Mouse (Mus musculus) large intestine, adult 2 months (tissue): ENCODE data around the gene Gramd1b. TPM values are rescaled to one million over a fixed set of nuclear protein-coding genes. Genes with fewer than 3 reads are reported as not detected.
"Not testable (repeated sequence)": the region's sequence is repeated elsewhere in the genome, so short reads cannot be mapped to it uniquely, and the experiment has no call there.

Experiments
- DNase-seq: peaks from one replicate; pipeline ENCODE4 v3.0.0-alpha.2; 2012; ENCODE audit warnings: low read depth, low spot score
- WGBS: fragments of 180-500 bp; shearing (Covaris S2); methylation state at CpG from one replicate; pipeline ENCODE4 v1.1.7; 2018; 5-methylcytosine and 5-hydroxymethylcytosine counted together
- polyA plus RNA-seq: library from polyadenylated mRNA; depleted of rRNA; stranded (reverse); fragments of >200 nt; gene quantifications from 2 replicates; pipeline ENCODE4 v1.2.3, GENCODE M21; 2012

Gramd1b gene
- polyA plus RNA-seq, 1 experiment, result 26.9 TPM

DNA sequence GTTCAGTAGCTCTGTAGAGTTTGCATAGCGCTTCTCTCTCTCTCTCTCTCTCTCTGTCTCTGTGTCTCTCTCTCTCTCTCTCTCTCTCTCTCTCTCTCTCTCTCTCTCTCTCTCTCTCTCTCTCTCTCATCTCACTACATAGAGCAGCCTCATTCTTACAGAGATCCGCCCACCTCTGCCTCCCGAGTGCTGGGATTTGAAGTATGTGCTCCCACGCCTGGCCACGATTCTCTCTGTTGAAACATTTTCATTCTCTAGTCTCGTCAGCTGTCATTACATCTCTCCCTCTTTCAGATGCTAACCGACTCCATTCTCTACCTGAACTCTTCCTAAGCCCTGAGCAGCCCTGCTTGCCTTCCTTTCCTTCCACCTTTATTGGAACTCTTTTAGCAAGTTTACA, 9.0 kb downstream of the Gramd1b start:
- 82% methylated on average over 7 of the region's 7 CpGs for WGBS
- DNase-seq, result no peak

DNA sequence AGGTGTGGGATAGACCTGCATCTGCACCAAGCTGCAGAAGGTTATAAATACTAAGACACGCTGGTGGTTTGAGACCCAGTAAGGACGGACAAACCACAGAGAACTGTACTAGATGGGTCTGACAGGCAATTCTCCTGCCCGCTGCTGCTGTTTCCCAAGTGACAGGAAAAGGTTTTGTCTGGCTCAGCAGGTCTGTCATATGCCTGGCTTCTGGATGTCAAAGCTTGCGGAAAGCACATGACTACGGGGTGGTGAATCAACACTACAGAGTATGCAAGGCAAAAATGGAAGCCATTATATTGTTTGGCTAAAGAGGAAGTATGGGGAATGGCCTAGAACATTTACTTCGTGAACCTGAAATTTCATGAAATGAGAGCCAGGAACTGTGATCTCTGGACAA, 10.1 kb downstream of the Gramd1b start:
- WGBS, result 86% methylated on average over 6 of the region's 6 CpGs
- no peak for DNase-seq

- DNase-seq, result no peak
- WGBS, result 73% methylated on average over 3 of the region's 3 CpGs
These were observed 11.9 kb downstream of the Gramd1b start for GRCm38 (mm10) chr9:40519294-40519693.

DNA sequence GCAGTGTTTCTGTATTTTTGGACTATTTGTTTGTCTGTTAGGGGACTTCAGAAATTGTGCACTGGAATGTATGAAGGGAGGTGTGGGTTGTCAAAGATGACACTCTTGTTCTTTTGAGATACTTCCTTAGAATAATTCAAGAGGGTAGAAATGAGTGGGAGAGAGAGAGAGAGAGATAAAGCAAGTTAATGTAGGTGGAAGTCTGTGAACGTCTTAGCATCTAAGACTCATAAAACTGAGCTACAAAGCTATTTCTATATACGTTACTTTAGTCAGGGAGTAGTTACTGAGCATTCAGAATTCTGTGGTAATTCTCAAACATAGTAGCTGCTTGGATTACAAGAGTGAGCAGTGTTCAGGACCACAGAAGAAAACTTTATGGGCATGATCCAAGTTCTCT, 19.2 kb downstream of the Gramd1b start:
- no peak for DNase-seq
- WGBS, result 40% methylated on average over 2 of the region's 2 CpGs

DNA sequence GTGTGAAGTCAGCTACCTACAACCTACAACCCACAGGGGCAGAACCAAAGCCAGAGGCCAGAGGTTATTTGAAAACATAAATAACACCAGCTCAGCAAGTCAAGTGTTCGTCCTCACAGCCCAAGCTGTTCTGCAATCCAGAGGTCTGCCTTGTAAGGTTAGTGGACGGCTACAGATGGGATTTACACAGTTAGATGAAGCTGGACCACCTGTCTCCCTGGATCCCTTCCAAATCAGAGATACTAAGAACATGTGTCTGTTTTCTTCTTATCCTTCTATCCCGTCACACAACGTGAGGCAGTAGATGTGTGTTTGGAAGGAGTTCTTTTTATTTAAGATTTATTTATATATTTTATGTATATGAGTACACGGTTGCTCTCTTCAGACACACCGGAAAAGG, 21.7 kb downstream of the Gramd1b start:
- DNase-seq, result no peak
- 65% methylated on average over 6 of the region's 6 CpGs for WGBS

- 72% methylated on average over 3 of the region's 3 CpGs for WGBS
- DNase-seq, result no peak
These were observed 24.6 kb downstream of the Gramd1b start for GRCm38 (mm10) chr9:40506576-40506975.

DNA sequence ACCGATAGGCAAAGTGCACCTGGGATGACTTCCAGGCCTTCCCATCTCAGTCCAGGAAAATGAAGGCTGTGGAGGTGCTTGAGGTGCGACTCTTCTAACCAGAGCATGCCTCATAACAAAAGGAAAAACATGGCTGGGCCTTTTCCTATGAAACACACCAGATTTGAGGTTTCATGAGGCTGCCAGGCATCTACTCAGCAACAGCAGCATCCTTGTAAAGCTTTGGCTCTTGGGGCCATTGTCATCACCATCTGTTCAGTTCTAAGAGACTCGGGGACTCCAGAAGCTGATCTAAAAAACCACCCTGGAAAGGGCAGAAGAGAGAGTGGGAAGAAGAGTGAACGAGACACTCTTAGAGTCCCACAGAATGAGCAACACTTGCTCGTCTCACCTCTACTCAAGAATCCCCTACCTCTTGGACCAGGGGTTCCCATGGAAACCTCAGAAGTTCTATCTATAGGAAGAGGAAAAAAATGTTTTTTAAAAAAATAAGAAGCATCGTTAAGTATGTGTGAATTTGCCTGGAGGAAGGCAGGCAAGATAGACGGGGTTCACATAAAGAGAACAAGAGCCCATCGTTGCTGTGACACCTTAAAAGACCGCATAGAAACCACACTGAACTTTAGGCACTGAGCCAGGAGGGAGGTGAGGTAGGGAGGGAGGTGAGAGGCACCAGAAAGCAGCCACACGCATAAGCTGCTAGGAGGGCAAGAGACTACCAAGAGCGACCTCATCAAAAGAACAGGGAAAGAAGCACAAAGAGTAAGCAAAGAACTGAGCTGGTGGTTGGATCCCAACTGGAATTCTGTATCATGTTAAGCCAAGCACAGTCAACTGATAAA, 25.5 kb downstream of the Gramd1b start:
- WGBS, result 70% methylated on average over 11 of the region's 11 CpGs
- DNase-seq, result no peak

DNA sequence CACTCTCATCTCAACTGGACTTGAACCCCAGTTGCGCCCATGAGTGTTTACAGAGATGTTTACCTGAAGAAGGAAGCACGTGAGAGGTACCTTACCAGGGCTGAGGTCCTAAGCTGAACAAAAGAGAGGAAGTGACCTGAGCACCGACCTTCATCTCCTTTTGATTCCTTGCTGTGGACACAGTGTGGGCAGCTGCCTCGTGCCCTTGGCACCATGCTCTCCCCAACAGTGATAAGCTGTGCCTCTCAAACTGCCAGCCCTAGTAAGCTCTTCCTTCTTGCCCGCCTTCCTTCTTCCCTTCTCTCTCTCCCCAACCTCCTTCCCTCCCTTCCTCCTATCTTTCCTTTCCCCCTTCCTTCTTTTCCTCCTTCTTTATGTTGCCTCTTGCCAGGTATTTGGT, 26.3 kb downstream of the Gramd1b start:
- 72% methylated on average over 5 of the region's 5 CpGs for WGBS

GRCm38 (mm10) chr9:40500691-40501090, 30.5 kb downstream of the Gramd1b start:
- no peak for DNase-seq

More for the DNA sequence above, 26.3 kb downstream of the Gramd1b start:
- no peak for DNase-seq

DNA sequence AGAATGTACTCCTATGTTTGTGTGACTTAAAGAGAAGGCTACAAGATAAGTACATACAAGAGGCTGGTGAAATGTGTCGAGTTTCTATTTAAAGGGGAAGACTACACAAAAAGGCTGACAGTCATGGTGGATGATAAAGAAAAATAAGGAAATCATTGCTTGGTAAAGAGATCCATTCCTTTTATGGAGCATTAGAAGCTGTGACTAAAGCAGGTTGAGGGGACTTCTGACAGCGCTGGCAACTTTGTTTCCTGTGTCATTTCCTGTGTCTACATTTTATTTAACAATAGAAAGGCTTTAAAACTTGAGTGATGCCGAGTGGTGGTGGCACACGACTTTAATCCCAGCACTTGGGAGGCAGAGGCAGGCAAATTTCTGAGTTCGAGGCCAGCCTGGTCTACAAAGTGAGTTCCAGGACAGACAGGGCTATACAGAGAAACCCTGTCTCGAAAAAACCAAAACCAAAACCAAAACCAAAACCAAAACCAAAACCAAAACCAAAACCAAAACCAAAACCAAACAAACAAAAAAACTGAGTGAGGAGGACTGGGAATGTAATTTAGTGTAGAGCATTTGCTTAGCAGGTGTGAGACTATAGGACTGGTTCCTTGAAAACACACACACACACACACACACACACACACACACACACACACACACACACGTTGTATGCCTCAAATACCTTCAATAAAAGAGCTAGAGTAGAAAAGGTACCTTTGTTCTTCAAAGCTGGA, 48.7 kb downstream of the Gramd1b start:
- DNase-seq, result not testable (repeated sequence)
- 60% methylated on average over 7 of the region's 7 CpGs for WGBS

DNA sequence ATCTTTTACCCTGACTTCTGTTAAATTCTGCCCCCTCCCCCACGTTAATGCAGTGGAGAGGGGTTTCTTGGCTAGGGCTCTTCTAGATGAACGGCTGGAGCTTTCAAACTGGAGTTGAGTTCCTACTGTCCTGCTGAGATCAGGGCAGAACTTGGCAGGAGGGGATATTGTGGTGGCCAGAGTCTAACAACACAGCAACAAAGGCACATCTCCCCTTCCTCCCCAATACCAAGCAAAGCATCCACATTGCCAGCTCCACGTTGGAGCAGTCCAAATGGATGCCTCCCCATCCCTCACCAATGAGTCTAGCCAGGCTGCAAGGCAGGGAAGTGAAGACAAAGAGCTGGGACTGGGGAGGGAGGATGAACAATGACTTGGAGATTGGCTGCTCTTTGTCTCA, 49.9 kb downstream of the Gramd1b start:
- 69% methylated on average over 3 of the region's 3 CpGs for WGBS
- no peak for DNase-seq

DNA sequence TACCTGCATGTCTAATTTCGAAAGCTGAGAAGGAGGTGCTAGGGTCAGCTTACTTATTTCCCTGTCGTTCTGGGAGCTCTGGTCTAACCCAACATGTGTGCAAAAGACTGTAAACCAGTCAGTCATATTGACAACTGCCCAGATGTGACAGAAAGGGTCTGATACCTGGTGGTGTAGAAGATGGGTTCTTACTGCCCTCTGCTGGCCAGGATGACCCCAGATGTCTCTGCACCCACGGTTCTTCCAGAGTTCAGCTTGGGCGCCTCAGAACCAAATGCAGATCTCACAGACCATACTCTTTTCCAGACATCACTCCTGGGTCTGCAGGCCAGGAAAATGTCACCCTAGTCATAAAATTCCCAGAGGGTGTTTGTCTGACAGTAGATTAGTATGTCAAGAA, 51.9 kb downstream of the Gramd1b start:
- 23% methylated on average over 4 of the region's 4 CpGs for WGBS
- DNase-seq, result no peak

GRCm38 (mm10) chr9:40478146-40478900, 52.9 kb downstream of the Gramd1b start:
- DNase-seq, result no peak
- 74% methylated on average over 9 of the region's 9 CpGs for WGBS

- WGBS, result 85% methylated on average over 2 of the region's 2 CpGs
- no peak for DNase-seq
These were observed 53.6 kb downstream of the Gramd1b start for GRCm38 (mm10) chr9:40477611-40478010.

- DNase-seq, result no peak
These were observed 55.1 kb downstream of the Gramd1b start for GRCm38 (mm10) chr9:40476098-40476497.

DNA sequence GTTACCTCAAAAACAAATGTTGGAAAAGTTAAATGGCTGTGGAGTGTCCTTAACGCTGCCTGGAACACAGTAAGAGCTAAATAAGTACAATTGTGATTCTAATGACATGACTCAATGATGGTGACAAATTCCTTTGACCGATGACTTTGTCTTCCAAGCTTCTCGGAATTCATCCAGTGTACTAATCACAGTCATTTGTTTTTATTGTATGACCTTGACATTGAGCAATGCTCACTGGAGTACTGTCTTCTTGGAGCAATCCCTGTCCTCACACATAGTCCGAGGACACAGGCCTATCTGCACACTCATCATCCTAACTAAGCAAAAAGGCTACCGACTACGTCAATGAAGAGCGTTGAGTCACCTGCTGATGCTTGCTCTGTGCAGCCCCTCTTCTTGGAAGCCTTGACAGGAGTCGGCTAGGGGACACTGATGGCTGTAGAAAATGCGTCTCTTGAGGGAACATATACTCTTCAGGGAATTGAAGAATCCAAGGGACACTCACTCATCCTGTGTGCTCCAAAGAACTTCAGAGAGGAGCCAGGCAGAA, 58.1 kb downstream of the Gramd1b start:
- 87% methylated on average over 9 of the region's 9 CpGs for WGBS
- no peak for DNase-seq

More at GRCm38 (mm10) chr9:40476098-40476497, 55.1 kb downstream of the Gramd1b start:
- 82% methylated on average over 11 of the region's 11 CpGs for WGBS

DNA sequence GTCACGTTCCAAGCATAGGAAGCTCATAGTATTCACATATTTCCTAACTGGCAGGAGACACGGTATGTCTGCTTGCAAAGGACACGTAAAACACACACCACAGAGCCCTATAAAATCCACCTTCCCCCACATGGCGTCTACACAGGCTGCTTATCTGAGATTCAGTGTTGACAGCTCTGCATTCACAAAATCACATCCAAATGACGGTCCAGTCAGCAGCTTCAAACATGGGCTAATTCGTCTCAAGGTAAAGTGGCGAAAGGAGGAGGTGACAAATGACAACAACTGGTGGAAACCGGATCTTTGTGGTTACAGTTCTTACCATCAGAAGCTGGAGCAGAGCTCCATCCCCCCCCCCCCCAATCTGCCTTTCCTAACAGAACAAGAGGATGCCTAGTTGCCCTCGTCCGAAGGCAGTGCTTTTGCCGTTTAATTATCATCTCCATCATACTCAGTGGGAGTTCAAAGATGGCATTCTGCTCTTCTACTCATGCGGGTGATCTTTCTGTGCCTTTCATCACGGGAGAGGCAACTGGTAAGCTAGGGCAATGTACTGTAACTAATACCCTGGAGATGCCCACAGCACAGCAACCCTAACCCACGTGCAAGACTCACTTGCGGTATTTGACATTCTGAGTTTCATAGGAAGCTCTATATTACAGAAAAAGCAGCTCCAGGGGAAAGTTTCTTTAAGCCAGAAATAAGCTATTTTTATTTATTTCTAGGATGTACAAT, 61.6 kb downstream of the Gramd1b start:
- no peak for DNase-seq

DNA sequence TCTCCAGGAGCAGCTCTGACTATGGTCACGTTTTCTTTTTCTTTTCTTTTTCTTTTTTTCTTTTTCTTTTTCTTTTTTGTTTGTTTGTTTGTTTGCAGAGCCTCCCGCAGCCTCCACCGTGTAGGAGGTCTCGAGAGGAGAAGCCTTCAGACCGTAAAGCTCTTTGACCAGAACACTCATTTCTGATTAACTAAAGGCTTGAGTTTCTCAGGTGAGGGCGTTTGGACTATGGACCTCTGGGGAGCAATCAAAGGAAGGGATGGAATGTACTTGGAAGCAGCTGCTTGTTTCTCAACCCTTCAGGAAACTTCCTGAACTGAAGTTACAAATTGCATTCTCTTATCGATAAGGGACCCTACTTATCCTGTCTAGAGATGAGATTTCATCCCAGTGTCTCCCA, 64.4 kb downstream of the Gramd1b start:
- DNase-seq, result peak; percentile 50
- WGBS, result 21% methylated on average over 7 of the region's 7 CpGs

More for the DNA sequence above, 61.6 kb downstream of the Gramd1b start:
- 83% methylated on average over 15 of the region's 15 CpGs for WGBS

GRCm38 (mm10) chr9:40465596-40465995, 65.6 kb downstream of the Gramd1b start:
- DNase-seq, result peak; percentile 47
- 40% methylated on average over 5 of the region's 5 CpGs for WGBS
